Mouse (Mus musculus): ENCODE results near the gene Thoc7. TPM values are rescaled to one million over a fixed set of nuclear protein-coding genes. Genes with fewer than 3 reads are reported as not detected.
"Not testable (repeated sequence)": the region's sequence is repeated elsewhere in the genome, so short reads cannot be mapped to it uniquely, and the experiment has no call there.

Thoc7 gene
- polyA plus RNA-seq, 1 experiment from 2014 or later: 154 TPM

GRCm38 (mm10) chr14:13967607-13968006 is 6.0 kb upstream of the Thoc7 start:
- no peak overlapping the region for H3K4me3 ChIP-seq
- H3K27ac ChIP-seq: no peak overlapping the region
- no peaks in the 10 kb centered on the region for H3K27me3 ChIP-seq
- no peaks in the 10 kb centered on the region for H3K9me3 ChIP-seq
- ATAC-seq (ENCODE audit: insufficient number of reproducible peaks, low FRiP score, low TSS enrichment, low read depth): no peak
- no peak overlapping the region for H3K9ac ChIP-seq
- no peaks in the 10 kb centered on the region for H3K4me1 ChIP-seq
- WGBS: 53% methylated on average over 1 of the region's 1 CpGs
- no peaks in the 10 kb centered on the region for H3K36me3 ChIP-seq
- no peak overlapping the region for H3K4me2 ChIP-seq

DNA sequence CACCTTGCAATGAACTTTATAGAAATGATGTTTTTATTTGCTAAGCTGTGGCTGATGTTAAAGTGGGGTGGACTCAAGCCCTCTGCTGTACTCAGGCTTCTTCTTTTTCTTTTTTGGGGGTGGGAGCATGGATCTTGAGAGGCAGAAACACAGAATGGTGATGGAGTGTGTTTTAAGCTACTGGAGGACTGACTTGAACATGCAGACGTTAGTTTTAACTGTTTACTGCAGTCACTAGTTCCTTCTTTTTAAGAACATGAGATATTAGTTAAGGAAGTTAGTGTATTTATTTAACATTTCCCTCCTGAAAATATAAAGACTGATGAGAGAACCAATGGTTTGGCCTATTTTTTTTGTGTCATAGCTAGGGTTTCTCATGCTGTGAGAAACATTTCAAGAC is 1.9 kb upstream of the Thoc7 start:
- H3K36me3 ChIP-seq: no peaks in the 10 kb centered on the region
- no peaks in the 10 kb centered on the region for H3K27me3 ChIP-seq
- no peak overlapping the region for H3K4me3 ChIP-seq
- ATAC-seq (ENCODE audit: insufficient number of reproducible peaks, low FRiP score, low TSS enrichment, low read depth): no peak
- H3K4me1 ChIP-seq: peaks cover 11% of the 10 kb centered on the region; the same call in 1 of the 2 replicates
- no peak overlapping the region for H3K4me2 ChIP-seq
- H3K9me3 ChIP-seq: no peaks in the 10 kb centered on the region
- no peak overlapping the region for H3K27ac ChIP-seq
- no peak overlapping the region for H3K9ac ChIP-seq
- WGBS: 70% methylated on average over 1 of the region's 1 CpGs

DNA sequence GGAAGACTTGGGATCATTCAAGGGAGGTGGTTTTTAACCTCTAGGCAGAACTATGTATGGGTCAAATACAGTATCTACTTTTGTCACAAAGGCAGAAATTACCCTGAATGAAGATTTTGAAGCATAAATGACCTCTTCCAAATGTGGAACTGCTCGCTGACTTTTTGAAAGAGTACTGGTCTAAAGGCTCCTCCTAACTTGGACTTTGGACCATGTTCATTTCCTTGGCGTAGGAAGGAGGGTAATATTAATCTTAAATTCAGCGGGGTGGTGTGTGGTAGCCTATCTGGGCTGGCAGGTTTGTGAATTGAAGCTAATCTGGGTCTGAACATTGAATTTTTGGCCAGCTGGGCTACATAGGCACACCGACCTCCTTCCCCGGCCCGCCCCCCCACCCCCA is 824 bp upstream of the Thoc7 start:
- Histone ChIP-seq H3K27me3 (no peaks in the 10 kb centered on the region), H3K4me3 (no peak overlapping the region), H3K36me3 (no peaks in the 10 kb centered on the region), H3K4me1 (peaks cover 11% of the 10 kb centered on the region; the same call in 1 of the 2 replicates), H3K27ac (no peak overlapping the region), H3K4me2 (no peak overlapping the region), H3K9ac (no peak overlapping the region), H3K9me3 (no peaks in the 10 kb centered on the region)
- WGBS: 92% methylated on average over 6 of the region's 6 CpGs
- ATAC-seq (ENCODE audit: insufficient number of reproducible peaks, low FRiP score, low TSS enrichment, low read depth): no peak

DNA sequence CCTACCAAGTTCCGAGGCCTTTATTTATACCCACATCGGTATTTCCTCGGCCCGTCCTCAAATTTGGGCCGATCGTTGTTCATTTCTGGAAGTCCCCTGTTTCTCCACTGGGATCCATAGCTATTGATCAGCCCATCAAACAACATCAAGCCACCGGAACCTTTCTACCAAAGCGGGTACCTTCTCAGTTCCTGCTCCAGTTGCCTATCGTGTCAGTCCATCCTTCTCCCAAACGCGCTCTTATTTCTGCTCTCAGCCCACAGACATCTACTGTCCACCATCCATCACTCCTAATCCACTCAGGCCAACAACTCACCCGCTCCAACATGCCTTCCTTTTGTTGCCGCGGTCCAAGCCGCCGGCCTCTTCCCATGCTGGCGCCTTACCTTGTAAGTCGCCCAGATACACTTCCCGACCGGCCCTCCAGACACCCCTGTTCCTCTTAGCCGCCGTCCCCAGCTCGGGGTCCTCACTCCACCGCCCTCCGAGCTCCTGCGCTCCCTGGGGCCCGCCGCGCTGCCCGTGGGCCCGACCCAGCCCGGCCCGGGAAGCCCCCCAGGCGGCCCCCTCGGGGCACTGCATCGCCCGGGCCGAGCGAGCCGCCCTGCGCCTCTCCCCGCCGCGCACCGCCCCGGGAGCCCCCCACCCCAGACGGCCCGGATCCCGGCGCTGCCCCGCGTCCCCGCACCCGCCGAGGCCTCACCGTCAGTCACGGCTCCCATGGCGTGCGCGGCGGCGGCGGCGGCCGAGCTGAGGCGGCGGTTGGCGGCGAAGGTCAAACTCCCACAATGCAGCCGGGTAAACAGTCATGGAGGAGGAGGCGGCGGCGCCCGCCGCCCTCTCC is 948 bp downstream of the Thoc7 start:
- peak; percentile 78 for ATAC-seq (ENCODE audit: insufficient number of reproducible peaks, low FRiP score, low TSS enrichment, low read depth)
- H3K4me2 ChIP-seq: peak overlapping the region; percentile 58
- H3K36me3 ChIP-seq: peaks cover 5% of the 10 kb centered on the region; the same call in 1 of the 2 replicates
- WGBS: under 1% methylated on average over 64 of the region's 75 CpGs
- no peaks in the 10 kb centered on the region for H3K9me3 ChIP-seq
- H3K27ac ChIP-seq: peak overlapping the region; percentile 88
- H3K4me1 ChIP-seq: peaks cover 11% of the 10 kb centered on the region; the same call in 1 of the 2 replicates
- H3K4me3 ChIP-seq: peak overlapping the region; percentile 87
- peak overlapping the region; percentile 96 for H3K9ac ChIP-seq
- H3K27me3 ChIP-seq: no peaks in the 10 kb centered on the region

DNA sequence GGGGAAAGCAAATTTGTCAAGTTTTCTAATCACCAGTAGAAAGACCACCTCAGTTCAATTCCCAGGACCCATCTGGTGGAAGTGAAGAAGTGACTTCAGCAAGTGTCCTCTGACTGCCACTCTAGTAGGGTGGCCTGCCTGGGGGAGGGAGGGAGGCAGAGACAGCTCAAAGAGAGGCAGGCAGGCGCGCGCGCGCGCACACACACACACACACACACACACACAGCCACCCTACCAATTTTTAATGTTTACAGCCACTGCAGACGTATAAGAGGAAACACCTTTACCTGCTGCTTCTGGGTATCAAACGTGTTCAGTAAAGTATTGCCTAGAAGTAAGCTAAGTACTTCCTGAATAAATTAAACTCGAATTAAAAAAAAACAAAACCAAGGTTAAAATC is 1.6 kb downstream of the Thoc7 start:
- peaks cover 11% of the 10 kb centered on the region; the same call in 1 of the 2 replicates for H3K4me1 ChIP-seq
- H3K9me3 ChIP-seq: no peaks in the 10 kb centered on the region
- peak overlapping the region; percentile 88; the same call in 1 of the 2 replicates for H3K27ac ChIP-seq
- peak overlapping the region; percentile 58 for H3K4me2 ChIP-seq
- H3K4me3 ChIP-seq: peak overlapping the region; percentile 87
- H3K27me3 ChIP-seq: no peaks in the 10 kb centered on the region
- no peak for ATAC-seq (ENCODE audit: insufficient number of reproducible peaks, low FRiP score, low TSS enrichment, low read depth)
- peaks cover 9% of the 10 kb centered on the region; the same call in 1 of the 2 replicates for H3K36me3 ChIP-seq
- peak overlapping the region; percentile 96; the same call in 1 of the 2 replicates for H3K9ac ChIP-seq
- 2% methylated on average over 9 of the region's 9 CpGs for WGBS

GRCm38 (mm10) chr14:13952151-13952550 is 9.5 kb downstream of the Thoc7 start:
- peaks cover 47% of the 10 kb centered on the region for H3K36me3 ChIP-seq
- not testable (repeated sequence) for H3K27me3 ChIP-seq; H3K4me1 ChIP-seq; ATAC-seq (ENCODE audit: insufficient number of reproducible peaks, low FRiP score, low TSS enrichment, low read depth); H3K27ac ChIP-seq; H3K9me3 ChIP-seq; H3K9ac ChIP-seq; H3K4me3 ChIP-seq; H3K4me2 ChIP-seq
- 94% methylated on average over 3 of the region's 3 CpGs for WGBS

GRCm38 (mm10) chr14:13950401-13950800 is 11.3 kb downstream of the Thoc7 start:
- Histone ChIP-seq H3K9me3 (no peaks in the 10 kb centered on the region), H3K27ac (no peak overlapping the region), H3K9ac (no peak overlapping the region), H3K4me3 (no peak overlapping the region), H3K27me3 (no peaks in the 10 kb centered on the region), H3K4me2 (no peak overlapping the region), H3K36me3 (peaks cover 45% of the 10 kb centered on the region), H3K4me1 (no peaks in the 10 kb centered on the region)
- ATAC-seq (ENCODE audit: insufficient number of reproducible peaks, low FRiP score, low TSS enrichment, low read depth): no peak

DNA sequence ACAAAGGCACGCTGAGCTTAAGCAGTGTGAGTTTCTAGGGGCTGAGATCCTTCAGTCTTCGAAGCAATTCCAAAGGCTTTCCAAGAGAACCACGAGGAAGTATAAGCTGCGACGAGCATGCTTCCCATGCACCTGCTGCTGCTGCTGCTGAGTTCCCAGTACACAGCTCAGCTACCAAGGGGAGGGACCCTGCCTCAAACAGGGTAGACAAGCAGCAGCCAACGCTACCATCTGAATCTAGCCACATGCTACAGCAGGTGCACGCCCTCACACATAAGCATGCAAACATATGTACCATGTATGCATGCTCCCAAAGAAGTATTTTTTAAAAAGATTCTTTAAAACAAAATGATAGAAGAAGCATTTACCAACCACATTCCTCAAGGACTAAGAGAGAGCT is 13.3 kb downstream of the Thoc7 start:
- ATAC-seq (ENCODE audit: insufficient number of reproducible peaks, low FRiP score, low TSS enrichment, low read depth): no peak
- H3K36me3 ChIP-seq: peaks cover 45% of the 10 kb centered on the region
- no peaks in the 10 kb centered on the region for H3K4me1 ChIP-seq
- no peak overlapping the region for H3K27ac ChIP-seq
- no peak overlapping the region for H3K4me3 ChIP-seq
- H3K9ac ChIP-seq: no peak overlapping the region
- no peaks in the 10 kb centered on the region for H3K27me3 ChIP-seq
- 93% methylated on average over 7 of the region's 7 CpGs for WGBS
- no peaks in the 10 kb centered on the region for H3K9me3 ChIP-seq
- no peak overlapping the region for H3K4me2 ChIP-seq

DNA sequence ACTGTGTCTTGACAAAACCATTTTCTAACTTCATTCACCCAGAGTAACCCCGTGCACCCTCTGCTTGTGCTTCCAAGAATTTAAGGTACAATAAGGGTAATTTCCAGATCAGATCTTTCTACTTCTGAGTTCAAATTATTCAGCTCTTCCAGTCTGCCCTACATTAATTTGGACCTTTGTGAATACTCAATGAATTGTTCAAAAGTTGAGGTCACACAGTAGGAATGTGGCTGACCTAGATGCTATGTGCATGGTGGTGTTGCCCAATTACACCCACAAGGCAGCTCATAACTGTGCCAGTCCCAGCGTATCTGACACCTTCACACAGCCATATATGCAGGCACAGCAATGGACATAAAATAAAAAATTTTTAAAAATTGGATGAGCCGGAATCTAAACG is 17.0 kb downstream of the Thoc7 start:
- 93% methylated on average over 4 of the region's 4 CpGs for WGBS
- Histone ChIP-seq H3K36me3 (peaks cover 26% of the 10 kb centered on the region), H3K4me1 (no peaks in the 10 kb centered on the region), H3K9ac (no peak overlapping the region), H3K9me3 (no peaks in the 10 kb centered on the region), H3K4me2 (no peak overlapping the region), H3K27ac (no peak overlapping the region), H3K4me3 (no peak overlapping the region), H3K27me3 (no peaks in the 10 kb centered on the region)
- no peak for ATAC-seq (ENCODE audit: insufficient number of reproducible peaks, low FRiP score, low TSS enrichment, low read depth)

DNA sequence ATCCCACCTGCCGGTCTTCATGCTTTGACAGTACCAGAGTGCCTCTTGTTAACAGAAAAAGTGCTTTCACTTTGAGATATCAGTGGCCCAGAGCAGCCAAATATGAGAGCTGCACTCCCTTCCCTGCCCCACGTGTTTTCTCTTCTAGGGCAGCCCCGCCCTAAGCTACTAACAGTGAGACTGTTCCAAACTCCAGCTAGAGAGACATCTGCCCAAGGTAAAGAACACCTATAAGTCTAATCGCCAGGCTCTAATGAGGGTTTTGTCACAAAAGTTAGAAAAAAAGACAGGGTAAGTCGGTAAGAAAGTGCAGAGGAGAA is 27.6 kb downstream of the Thoc7 start:
- no peak overlapping the region for H3K9ac ChIP-seq
- no peaks in the 10 kb centered on the region for H3K36me3 ChIP-seq
- 39% methylated on average over 5 of the region's 5 CpGs for WGBS

DNA sequence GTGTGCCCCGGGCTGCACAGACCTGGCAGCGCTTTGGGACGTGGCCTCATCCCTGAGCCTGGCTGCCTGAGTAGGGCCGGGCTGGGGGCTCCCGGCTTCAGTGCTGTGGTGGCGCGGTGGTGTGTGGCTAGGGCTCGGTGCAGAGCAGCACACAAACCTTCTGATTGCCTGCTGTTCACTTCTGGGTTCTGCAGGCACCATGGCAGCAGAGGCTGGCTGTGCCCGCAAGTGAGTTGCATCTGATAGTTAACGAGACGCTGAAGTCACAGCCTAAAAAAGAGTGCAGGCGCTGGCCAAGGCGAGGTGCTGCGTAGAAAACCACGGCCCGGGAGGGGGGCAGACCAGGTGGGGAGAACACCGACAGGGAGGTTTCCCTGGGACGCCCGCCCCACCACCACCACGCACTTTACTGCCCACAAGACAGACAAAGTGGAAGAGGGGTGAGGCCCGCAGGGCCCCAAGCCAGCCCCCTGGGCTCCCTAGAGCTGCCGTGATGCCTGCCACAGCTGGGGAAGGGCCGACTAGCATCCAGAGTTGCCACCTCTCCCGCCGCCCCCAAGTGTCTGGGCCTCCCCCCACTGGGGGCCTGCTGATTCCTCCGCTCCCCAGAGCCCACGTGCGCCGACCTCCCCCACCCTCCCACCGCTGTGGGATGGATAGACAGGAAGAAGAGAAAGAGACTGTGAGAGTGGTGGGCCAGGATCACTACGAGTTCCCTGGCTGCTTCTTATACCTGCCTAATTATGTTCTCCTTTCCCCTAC is 28.2 kb downstream of the Thoc7 start:
- H3K27ac ChIP-seq: no peak overlapping the region
- H3K9ac ChIP-seq: peak overlapping the region; percentile 14; the same call in 1 of the 2 replicates
- H3K36me3 ChIP-seq: no peaks in the 10 kb centered on the region
- no peaks in the 10 kb centered on the region for H3K27me3 ChIP-seq
- no peak for ATAC-seq (ENCODE audit: insufficient number of reproducible peaks, low FRiP score, low TSS enrichment, low read depth)
- 30% methylated on average over 27 of the region's 31 CpGs for WGBS
- H3K9me3 ChIP-seq: no peaks in the 10 kb centered on the region
- peaks cover 7% of the 10 kb centered on the region; the same call in 1 of the 2 replicates for H3K4me1 ChIP-seq
- H3K4me3 ChIP-seq: peak overlapping the region; percentile 37
- H3K4me2 ChIP-seq: peak overlapping the region; percentile 72

More for the DNA sequence above, 27.6 kb downstream of the Thoc7 start:
- no peak for ATAC-seq (ENCODE audit: insufficient number of reproducible peaks, low FRiP score, low TSS enrichment, low read depth)
- peaks cover 7% of the 10 kb centered on the region; the same call in 1 of the 2 replicates for H3K4me1 ChIP-seq
- peak overlapping the region; percentile 37 for H3K4me3 ChIP-seq
- no peak overlapping the region for H3K27ac ChIP-seq
- no peaks in the 10 kb centered on the region for H3K27me3 ChIP-seq
- peak overlapping the region; percentile 72 for H3K4me2 ChIP-seq
- no peaks in the 10 kb centered on the region for H3K9me3 ChIP-seq

- Histone ChIP-seq H3K9ac (no peak overlapping the region), H3K9me3 (no peaks in the 10 kb centered on the region), H3K27me3 (no peaks in the 10 kb centered on the region), H3K4me1 (no peaks in the 10 kb centered on the region), H3K36me3 (no peaks in the 10 kb centered on the region), H3K4me2 (no peak overlapping the region), H3K27ac (no peak overlapping the region), H3K4me3 (no peak overlapping the region)
- ATAC-seq (ENCODE audit: insufficient number of reproducible peaks, low FRiP score, low TSS enrichment, low read depth): no peak
- WGBS: 40% methylated on average over 3 of the region's 3 CpGs
Measured at GRCm38 (mm10) chr14:13917630-13918029, 44.0 kb downstream of the Thoc7 start.

Measured in limb, embryonic 15.5 days (tissue).